In the genomic region with DNA sequence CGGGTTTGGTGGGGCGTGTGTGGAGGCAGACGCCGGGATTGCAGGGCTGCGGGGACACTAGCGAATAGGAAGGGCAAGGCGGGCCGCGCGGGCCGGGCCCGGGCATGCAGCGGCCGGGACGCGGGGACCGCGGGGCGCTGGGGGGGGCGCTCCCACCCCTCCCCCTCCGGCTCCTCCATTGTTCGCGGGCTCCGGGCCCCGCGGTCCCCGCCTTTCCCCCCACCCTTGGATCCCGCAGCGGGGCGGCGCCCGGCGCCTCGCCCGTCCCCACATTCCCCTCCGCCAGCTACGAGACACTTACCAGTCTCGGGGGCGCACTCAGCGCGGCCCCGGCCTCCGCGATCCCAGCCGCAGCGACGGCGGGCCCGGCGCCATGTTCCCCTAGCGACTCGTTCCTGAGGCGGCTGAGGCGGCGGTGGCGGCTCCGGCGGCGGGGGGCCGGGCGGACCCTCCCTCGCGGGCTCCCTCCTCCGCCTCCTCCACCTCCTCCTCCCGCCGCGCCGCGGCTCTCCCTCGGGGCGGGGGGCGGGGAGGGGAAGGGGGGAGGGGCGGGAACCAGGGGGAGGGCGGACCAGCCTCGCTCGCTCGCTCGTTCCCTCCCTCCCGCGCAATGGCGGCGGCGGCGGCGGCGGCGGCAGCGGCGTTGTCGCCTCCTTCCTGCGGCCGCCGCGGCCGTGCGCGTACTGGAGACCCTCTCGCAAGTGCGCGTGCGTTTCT, we compare ENCODE assay signal across 8 mouse cellular contexts. TPM values are rescaled to one million over a fixed set of nuclear protein-coding genes. Genes with fewer than 3 reads are reported as not detected.
DNase-seq lines count a peak whose midpoint lies in the region; ATAC-seq and TF ChIP-seq lines count a peak whose summit lies in the region.

No protein-coding gene starts in this region.

- H3K4me1 ChIP-seq in MEL (ENCODE audit: control insufficient read depth in 1 of 2, insufficient read depth in 2 of 2, low read length in 2 of 2): peaks cover 12 to 25% of the 10 kb centered on the region in 2 experiments
- H3K4me1 ChIP-seq in cortical plate, adult 2 months (ENCODE audit: control insufficient read depth, insufficient read depth, low read length): peaks cover 12% of the 10 kb centered on the region
- H3K4me1 ChIP-seq in intestine, embryonic 16.5 days (ENCODE audit: control insufficient read depth, insufficient read depth, low read length): peaks cover 33% of the 10 kb centered on the region
- peaks cover 21% of the 10 kb centered on the region for H3K4me1 ChIP-seq in liver, embryonic 16.5 days (ENCODE audit: control insufficient read depth, low read depth, low read length)
- H3K4me1 ChIP-seq in olfactory bulb, adult 2 months (ENCODE audit: control insufficient read depth, insufficient read depth, low read length): peaks cover 24% of the 10 kb centered on the region

- H3ac ChIP-seq in C2C12 (ENCODE audit: control insufficient read depth, insufficient read length, low read depth): peak overlapping the region; percentile 94

- peak overlapping the region; percentile 90 for H3K27ac ChIP-seq in MEL (ENCODE audit: control insufficient read depth, low read depth, low read length)
- peak overlapping the region; percentile 100 for H3K27ac ChIP-seq in cortical plate, adult 2 months (ENCODE audit: insufficient read depth, low read length)
- peak overlapping the region; percentile 100 for H3K27ac ChIP-seq in gastrocnemius, adult 2 months
- peak overlapping the region; percentile 99 for H3K27ac ChIP-seq in intestine, embryonic 16.5 days (ENCODE audit: low read length)
- peak overlapping the region; percentile 92 for H3K27ac ChIP-seq in liver, embryonic 16.5 days (ENCODE audit: low read length)
- peak overlapping the region; percentile 92 for H3K27ac ChIP-seq in olfactory bulb, adult 2 months (ENCODE audit: insufficient read depth, low read depth, low read length)

- no peak for TF ChIP-seq RAD21 in MEL (IDR thresholded peaks at IDR 0.05; ENCODE audit: low read depth, low read length)

- no peak; a peak in 1 of 4 replicates for TF ChIP-seq EP300 in MEL (IDR thresholded peaks at IDR 0.05; ENCODE audit: low read depth in 1 of 2, low read length in 2 of 2)

- peak overlapping the region; percentile 40 for H3K4me2 ChIP-seq in intestine, embryonic 16.5 days (ENCODE audit: low read depth, low read length)
- H3K4me2 ChIP-seq in liver, embryonic 16.5 days (ENCODE audit: low read depth, low read length): peak overlapping the region; percentile 86

- intact Hi-C loops in gastrocnemius, adult 2 months (cut with DNase I): loop anchor here (5.0 kb wide), 1 partner anchor 92 kb away; no protein-coding TSS in a partner anchor

- H3K9ac ChIP-seq in MEL (ENCODE audit: control insufficient read depth, low read depth, low read length, poor library complexity, severe bottlenecking): peak overlapping the region; percentile 90
- peak overlapping the region; percentile 97 for H3K9ac ChIP-seq in intestine, embryonic 16.5 days (ENCODE audit: low read depth, low read length)
- peak overlapping the region; percentile 76 for H3K9ac ChIP-seq in liver, embryonic 16.5 days (ENCODE audit: low read depth, low read length)

- H3K27me3 ChIP-seq in C2C12 (ENCODE audit: control insufficient read depth, insufficient read depth, insufficient read length): no peaks in the 10 kb centered on the region
- no peaks in the 10 kb centered on the region for H3K27me3 ChIP-seq in MEL (ENCODE audit: control insufficient read depth in 1 of 2, insufficient read depth in 2 of 2, low read length in 2 of 2)
- no peaks in the 10 kb centered on the region for H3K27me3 ChIP-seq in intestine, embryonic 16.5 days (replicated peaks; ENCODE audit: control insufficient read depth, insufficient read depth, low read length)
- H3K27me3 ChIP-seq in liver, embryonic 16.5 days (ENCODE audit: control insufficient read depth, insufficient read depth, low read depth, low read length): peaks cover 18% of the 10 kb centered on the region

- peak; percentile 49 for ATAC-seq in intestine, embryonic 16.5 days
- ATAC-seq in liver, embryonic 16.5 days (ENCODE audit: low read depth): peak; percentile 50

- H3K79me3 ChIP-seq in C2C12 (ENCODE audit: low read depth): peaks cover 47% of the 10 kb centered on the region

- WGBS in intestine, embryonic 16.5 days: under 1% methylated on average over 84 of the region's 101 CpGs
- WGBS in liver, embryonic 16.5 days (ENCODE audit: insufficient replicate concordance): under 1% methylated on average over 62 of the region's 101 CpGs
- under 1% methylated on average over 86 of the region's 101 CpGs for WGBS in olfactory bulb, adult 2 months

- no peak; a peak in 2 of 4 replicates for TF ChIP-seq POLR2A in MEL (IDR thresholded peaks at IDR 0.05; ENCODE audit: control insufficient read depth in 1 of 2, insufficient read depth in 1 of 2, low read depth in 1 of 2, low read length in 2 of 2, poor library complexity in 1 of 2)
- no peak for TF ChIP-seq POLR2A in cortical plate, adult 2 months (IDR thresholded peaks at IDR 0.05; ENCODE audit: extremely low read depth, insufficient read depth, low read length)
- TF ChIP-seq POLR2A in olfactory bulb, adult 2 months (IDR thresholded peaks at IDR 0.05; ENCODE audit: insufficient read depth, low read depth, low read length): no peak

- H3K79me2 ChIP-seq in C2C12 (ENCODE audit: control insufficient read depth, insufficient read depth) (peaks cover 50% of the 10 kb centered on the region), MEL (ENCODE audit: control insufficient read depth, insufficient read depth, low read length, poor library complexity) (peaks cover 23% of the 10 kb centered on the region)

- TF ChIP-seq CTCF in C2C12 (IDR thresholded peaks at IDR 0.05; ENCODE audit: control insufficient read depth, insufficient read depth, insufficient read length) (no peak), MEL (IDR thresholded peaks at IDR 0.05 in 2 of 3, conservative IDR thresholded peaks at IDR 0.05 in 1 of 3; ENCODE audit: control insufficient read depth in 1 of 3, insufficient read depth in 1 of 3, low read depth in 2 of 3, low read length in 3 of 3, poor library complexity in 1 of 3, severe bottlenecking in 1 of 3) (no peak)
- no peak for TF ChIP-seq CTCF in cortical plate, adult 2 months (IDR thresholded peaks at IDR 0.05; ENCODE audit: extremely low read depth, insufficient read depth, low read length)
- no peak for TF ChIP-seq CTCF in gastrocnemius, adult 2 months (IDR thresholded peaks at IDR 0.05)
- no peak for TF ChIP-seq CTCF in olfactory bulb, adult 2 months (IDR thresholded peaks at IDR 0.05; ENCODE audit: insufficient read depth, low read depth, low read length)

- no peak for DNase-seq in MEL (ENCODE audit: low read depth, low spot score)
- peak; percentile 81 for DNase-seq in gastrocnemius, adult 2 months
- DNase-seq in c-Kit-positive CD71-positive TER-119-positive erythroid progenitor cells, embryonic 14.5 days (ENCODE audit: low spot score): no peak

- H3K9me3 ChIP-seq in MEL (replicated peaks; ENCODE audit: insufficient read depth, low read length): no peaks in the 10 kb centered on the region
- H3K9me3 ChIP-seq in intestine, embryonic 16.5 days (ENCODE audit: control insufficient read depth, low read length): no peaks in the 10 kb centered on the region
- H3K9me3 ChIP-seq in liver, embryonic 16.5 days (replicated peaks; ENCODE audit: control insufficient read depth, low read length): no peaks in the 10 kb centered on the region

- H3K36me3 ChIP-seq in C2C12 (ENCODE audit: control insufficient read depth, insufficient read depth) (no peaks in the 10 kb centered on the region), MEL (ENCODE audit: control insufficient read depth in 1 of 2, insufficient read depth in 2 of 2, low read length in 2 of 2) (peaks cover 0 to 17% of the 10 kb centered on the region in 2 experiments; a peak in 3 of 4 replicates)
- no peaks in the 10 kb centered on the region for H3K36me3 ChIP-seq in intestine, embryonic 16.5 days (ENCODE audit: control insufficient read depth, insufficient read depth, low read length)
- H3K36me3 ChIP-seq in liver, embryonic 16.5 days (ENCODE audit: control insufficient read depth, insufficient read depth): no peaks in the 10 kb centered on the region

- H3K4me3 ChIP-seq in C2C12 (ENCODE audit: insufficient read depth, poor library complexity, severe bottlenecking) (peak overlapping the region; percentile 51), MEL (ENCODE audit: control insufficient read depth in 1 of 2, insufficient read depth in 1 of 2, low read depth in 2 of 2, low read length in 2 of 2) (peak overlapping the region; percentile 74 to 89)
- peak overlapping the region; percentile 96 for H3K4me3 ChIP-seq in cortical plate, adult 2 months (ENCODE audit: insufficient read depth, low read length)
- H3K4me3 ChIP-seq in gastrocnemius, adult 2 months: peak overlapping the region; percentile 98
- peak overlapping the region; percentile 84 for H3K4me3 ChIP-seq in intestine, embryonic 16.5 days (ENCODE audit: low read length)
- peak overlapping the region; percentile 75 for H3K4me3 ChIP-seq in liver, embryonic 16.5 days (ENCODE audit: low read depth, low read length)
- H3K4me3 ChIP-seq in olfactory bulb, adult 2 months (ENCODE audit: insufficient read depth, low read depth, low read length): peak overlapping the region; percentile 60

TF ChIP-seq in C2C12, 6 proteins besides CTCF, POLR2A, EP300 and RAD21 (continues in another document):
- TF ChIP-seq FOSL1 (IDR thresholded peaks at IDR 0.05; ENCODE audit: insufficient read depth, low read length, poor library complexity, severe bottlenecking) (no peak), MYOD1 (IDR thresholded peaks at IDR 0.05; ENCODE audit: control insufficient read depth, insufficient read length, low read depth) (no peak), MAX (IDR thresholded peaks at IDR 0.05) (no peak), CEBPB (IDR thresholded peaks at IDR 0.05; ENCODE audit: low read depth) (no peak)

TF ChIP-seq in MEL, 35 proteins besides CTCF, POLR2A, EP300 and RAD21 (continues in another document):
- TF ChIP-seq TBP (IDR thresholded peaks at IDR 0.05; ENCODE audit: low read depth, low read length) (no peak), MXI1 (IDR thresholded peaks at IDR 0.05; ENCODE audit: low read depth, low read length) (peak; percentile 53), GABPA (IDR thresholded peaks at IDR 0.05; ENCODE audit: low read depth, low read length) (no peak), ZMIZ1 (IDR thresholded peaks at IDR 0.05; ENCODE audit: low read depth, low read length) (0 out of 2 replicates have a peak, but pooled peaks have one; percentile 49)

RNA-seq across cellular contexts. Expression of a gene that starts 0.5 kb away (rescaled TPM):
- polyA plus RNA-seq in C2C12 (2012; fragmentation: generic; extraction: Trizol) (26.8 TPM), MEL (2012; ENCODE audit: insufficient read depth in 1 of 2, insufficient read length in 2 of 2, low read depth in 1 of 2, low replicate concordance in 2 of 2, missing spikeins in 1 of 2) (10 to 100 TPM in 1 of 2 experiments, not detected in 1; 13.4 TPM)
- total RNA-seq in MEL (2012; rRNA removed): 6.7 and 7.4 TPM in 2 replicates
- 56.9 and 58.3 TPM in 2 replicates for polyA plus RNA-seq in cortical plate, adult 2 months (2012; rRNA removed)
- total RNA-seq in gastrocnemius, adult 2 months (2021): 10 to 100 TPM; 19.3 to 20.6 TPM
- polyA plus RNA-seq in intestine, embryonic 16.5 days (2015; fragmentation: Nextera tagmentation; extraction: Ambion mirVana): 7.3 and 7.8 TPM in 2 replicates
- 2.5 and 2.6 TPM in 2 replicates for polyA plus RNA-seq in liver, embryonic 16.5 days (2015; fragmentation: Nextera tagmentation; extraction: Ambion mirVana)
- polyA plus RNA-seq in olfactory bulb, adult 2 months (2012; ENCODE audit: insufficient read depth, insufficient read length, low replicate concordance, missing spikeins): not detected in 2 replicates
